Mouse (Mus musculus) adrenal gland, adult 8-10 months (tissue): ENCODE measurements around the gene Dnajb14. TPM values are rescaled to one million over a fixed set of nuclear protein-coding genes. Genes with fewer than 3 reads are reported as not detected.
"Not testable (repeated sequence)": the region's sequence is repeated elsewhere in the genome, so short reads cannot be mapped to it uniquely, and the experiment has no call there.

ENCODE experiments used
- DNase-seq: peaks from one replicate; pipeline ENCODE4 v3.0.0; 2022
- total RNA-seq, 4 experiments: library from RNA; stranded (reverse); gene quantifications; 2 replicates each; pipeline ENCODE4 v1.2.4; 2022

The Dnajb14 gene
- total RNA-seq, 4 experiments from 2014 or later = 21.1 to 29.1 (median 27.3) TPM

DNA sequence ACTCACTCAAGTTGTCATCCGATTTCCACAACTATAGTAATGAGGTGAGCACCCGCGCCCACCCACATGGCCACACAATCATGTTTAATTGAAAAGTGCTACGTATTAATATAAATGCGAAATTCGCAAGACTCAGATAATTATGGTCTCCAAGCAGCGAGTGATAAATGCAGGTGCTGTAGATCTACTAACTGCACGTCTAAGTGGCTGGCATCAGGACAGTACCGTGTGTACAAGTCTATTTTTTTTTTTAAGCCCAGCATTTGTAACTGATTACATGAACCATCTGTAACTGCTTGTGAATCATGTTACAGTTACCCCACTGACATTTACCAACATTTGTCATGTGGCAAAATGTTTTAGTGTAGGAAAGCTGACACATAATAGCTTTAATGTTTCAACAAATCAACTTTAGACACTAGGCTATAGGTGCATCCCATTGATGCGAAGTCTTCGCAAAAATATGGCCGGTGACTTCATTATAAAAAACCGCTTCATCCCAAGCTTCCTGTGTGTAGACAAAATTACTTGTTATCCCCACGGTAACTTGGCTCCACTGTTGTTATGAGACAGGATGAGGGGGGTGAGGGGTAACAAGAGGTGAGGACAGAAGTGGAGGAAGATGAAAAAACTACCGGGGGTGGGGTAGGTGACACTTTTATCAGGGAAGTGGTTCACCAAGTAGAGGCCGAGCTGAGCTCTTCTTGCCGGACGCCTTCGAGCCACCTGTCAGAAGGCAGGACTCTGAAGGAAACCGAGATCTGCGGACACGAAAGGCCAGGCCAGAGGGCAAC is 3.9 kb upstream of the Dnajb14 start:
- no peak for DNase-seq

DNA sequence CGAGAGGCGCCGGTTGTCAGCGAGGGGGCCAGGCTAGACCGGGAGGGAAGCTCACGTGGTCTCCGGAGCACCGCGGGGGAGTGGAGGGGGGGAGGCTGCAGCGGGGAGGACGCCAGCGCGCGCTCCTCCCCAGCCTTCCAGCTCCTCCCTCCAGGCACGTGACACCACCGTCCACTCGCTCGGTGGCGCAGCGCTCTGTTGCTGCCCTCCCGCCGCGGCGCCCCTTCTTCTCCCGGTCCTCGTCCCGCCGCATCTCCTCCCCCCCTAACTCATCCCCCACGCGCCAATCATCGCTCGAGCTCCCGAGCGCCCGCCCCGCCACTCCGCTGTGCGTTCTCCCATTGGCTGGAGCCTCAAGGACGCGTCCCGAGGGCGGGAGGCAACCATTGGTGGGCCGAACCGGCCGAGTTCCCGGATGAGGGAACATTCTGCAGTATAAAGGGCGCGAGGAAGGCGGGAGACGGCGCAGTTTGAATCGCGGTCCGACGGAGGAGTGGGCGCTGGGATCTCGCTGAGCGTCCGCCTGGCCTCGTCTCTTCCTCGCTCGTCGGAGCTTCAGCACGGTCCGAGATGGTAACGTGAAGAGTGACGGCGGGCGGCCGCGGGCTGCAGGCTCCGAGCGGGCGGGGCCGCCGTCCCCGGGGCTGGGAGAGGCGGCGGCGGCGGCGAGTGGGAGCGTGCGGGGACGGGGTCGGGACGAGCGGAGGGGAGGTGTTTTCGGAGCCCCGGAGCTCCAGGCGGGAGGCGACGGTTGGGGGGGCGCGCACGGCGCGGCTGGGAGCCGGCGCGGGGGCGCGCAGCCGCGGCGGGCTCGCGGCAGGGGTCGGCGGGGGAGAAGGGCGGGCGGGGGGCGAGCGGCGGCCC is 3.1 kb upstream of the Dnajb14 start, which contains the start of gene H2afz:
H2afz (plus strand) TSS at position 364 of the 864 bp plus-strand sequence.
- DNase-seq = peak; percentile 98

DNA sequence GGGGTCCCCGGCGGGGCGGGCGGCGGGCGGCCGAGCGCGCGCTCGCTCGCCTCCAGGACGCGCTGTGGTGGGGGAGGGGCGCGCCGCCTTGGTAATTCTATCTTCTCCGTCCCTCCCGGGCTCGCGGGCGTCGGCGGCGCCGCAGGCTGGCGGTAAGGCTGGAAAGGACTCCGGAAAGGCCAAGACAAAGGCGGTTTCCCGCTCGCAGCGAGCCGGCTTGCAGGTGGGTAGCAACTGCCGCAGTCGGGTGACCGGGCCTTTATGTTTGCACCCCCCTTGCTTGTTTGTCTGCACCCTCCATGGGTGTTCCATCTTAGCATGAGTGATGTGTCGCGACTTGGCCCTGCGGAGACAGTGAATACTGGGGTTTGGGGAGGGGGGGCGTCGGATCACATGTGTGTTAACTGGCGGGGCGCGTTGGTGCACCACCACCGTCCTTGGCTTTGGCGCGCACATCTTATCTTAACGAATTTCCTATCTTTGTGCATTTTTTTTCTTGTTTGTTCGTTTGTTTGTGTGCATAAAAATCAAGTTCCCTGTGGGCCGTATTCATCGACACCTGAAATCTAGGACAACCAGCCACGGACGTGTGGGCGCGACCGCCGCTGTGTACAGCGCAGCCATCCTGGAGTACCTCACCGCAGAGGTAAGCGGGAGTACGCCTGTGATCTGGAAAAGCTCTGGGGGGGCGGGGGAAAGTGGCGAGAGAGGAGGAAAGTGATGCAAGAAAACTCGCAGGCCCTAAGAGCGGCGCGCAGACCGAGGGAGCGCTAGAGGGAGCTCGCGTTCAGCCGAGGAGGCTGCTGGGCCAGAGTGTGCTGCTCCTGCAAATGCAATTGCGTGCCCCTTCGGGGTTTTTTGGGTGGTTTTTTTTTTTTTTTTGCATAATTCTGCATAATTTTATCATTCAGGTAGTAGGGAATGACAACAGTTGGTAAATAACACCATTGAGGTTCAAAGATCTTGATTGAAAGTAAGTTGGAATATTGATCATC is 2.2 kb upstream of the Dnajb14 start:
- peak; percentile 77 for DNase-seq

DNA sequence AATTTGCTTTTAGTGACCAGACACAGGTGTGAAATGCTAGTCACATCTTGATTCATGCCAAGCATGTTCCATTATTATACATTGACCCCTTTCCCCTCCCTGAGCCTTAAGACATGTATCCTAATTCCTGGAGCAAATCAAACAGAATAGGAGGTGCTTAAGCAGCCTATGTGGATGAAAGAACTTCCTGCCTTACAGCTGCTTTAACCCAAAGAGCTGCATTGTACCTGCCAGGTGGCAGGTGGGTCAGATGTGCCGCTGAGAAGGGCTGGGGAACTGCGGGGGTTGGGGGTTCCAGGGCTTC is 390 bp upstream of the Dnajb14 start:
- no peak for DNase-seq

DNA sequence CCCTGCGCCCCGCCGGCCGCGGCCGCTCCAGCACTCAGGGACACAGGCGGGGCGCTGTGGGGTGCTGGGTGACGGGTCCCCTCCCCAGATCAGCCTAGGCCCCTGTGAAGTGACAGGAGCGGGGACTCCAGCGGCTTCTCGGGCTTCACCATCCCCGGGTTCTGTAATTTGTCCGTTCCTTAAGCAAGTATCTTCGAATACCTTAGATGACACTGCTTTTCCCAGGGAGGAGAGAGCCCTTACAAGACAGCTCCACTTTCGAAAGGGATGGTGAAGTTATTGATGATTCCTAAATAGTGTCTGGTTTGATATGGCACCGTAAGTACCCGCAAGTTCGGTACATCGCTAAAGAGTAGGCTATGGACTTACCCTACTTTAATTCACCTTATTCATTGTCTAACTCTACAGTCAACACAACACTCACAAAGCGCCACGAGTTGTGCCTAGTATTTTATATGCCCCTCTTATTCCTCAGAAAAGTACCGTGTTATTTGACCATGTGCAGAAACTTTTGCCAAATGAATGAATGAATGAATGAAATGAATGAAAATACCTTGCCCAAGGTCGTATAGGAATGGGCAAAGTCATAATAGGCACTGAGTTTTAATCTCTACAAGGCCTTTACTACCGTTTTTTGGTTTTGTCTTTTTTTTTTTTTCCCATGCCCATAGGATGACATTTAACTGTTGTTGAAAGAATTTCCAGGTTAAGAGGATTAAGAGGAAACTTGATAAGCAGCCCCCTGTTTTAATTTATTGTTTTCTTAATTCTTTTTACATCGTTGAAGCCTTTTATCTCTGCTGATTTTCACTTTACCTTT is 829 bp downstream of the Dnajb14 start:
- DNase-seq = no peak

DNA sequence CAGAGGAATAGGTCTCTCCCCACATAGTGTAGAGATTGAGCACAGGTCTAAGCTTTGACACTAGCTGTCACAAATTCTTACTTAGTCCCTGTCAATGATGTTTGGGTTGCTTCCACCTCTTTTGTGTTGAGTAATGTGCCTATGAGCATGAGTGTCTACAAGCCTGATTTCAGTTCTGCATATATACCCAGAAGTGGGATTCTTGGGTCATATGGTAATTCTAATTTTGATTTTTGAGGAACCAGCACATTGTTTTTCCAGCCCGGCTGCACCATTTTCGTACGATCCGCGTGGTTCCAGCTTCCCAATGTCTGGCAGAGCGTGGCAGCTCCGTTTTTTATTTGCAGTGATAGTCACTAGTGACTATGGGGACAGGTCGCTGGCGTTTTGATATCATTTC is 1.9 kb downstream of the Dnajb14 start:
- no peak for DNase-seq

DNA sequence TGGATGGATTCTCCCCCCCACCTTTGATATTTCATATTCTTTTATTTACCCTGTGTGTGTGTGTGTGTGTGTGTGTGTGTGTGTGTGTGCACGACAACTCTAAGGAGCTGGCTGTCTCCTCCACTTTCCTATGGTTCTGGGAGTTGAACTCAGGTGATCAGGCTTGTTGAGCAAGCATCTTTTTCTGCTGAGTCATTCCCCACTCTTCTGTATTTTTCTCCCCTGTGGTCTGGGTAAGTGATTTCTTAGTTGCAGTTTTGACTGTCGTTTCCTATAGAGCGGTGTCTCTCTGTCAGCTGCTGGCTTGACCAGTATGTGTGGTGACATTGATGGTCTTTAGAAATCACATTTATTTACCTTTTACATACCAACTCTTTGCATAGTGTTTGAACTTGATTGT is 11.8 kb downstream of the Dnajb14 start:
- DNase-seq = no peak

DNA sequence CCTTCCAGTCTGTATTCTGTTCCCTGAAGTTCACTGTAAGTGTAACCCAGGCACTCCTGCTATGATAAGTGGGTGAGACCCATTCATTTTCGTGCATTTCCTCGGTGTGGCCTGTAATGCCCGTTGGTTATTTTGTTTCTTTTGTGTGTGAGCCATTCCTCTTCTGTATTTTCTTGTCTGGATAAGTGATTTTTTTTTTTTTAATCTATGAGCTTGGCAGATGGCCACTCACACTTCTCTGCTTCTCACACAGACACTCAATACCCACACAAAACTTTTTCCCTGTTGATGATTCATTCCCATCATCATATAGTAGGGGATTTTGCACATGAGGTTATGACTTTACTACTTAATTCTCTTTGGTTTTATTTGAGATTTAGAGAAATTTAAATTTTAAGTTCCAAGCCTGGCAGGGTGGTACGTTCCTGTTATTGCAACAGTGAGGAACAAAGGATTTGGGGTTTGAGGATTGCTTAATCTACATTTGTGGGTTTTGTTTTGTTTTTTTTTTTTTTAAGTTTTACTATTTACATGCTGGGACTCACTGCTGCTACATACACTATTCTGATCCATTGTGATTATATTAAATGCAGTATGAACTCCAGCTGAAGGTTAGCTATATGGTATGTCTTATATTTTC is 12.8 kb downstream of the Dnajb14 start:
- no peak for DNase-seq

DNA sequence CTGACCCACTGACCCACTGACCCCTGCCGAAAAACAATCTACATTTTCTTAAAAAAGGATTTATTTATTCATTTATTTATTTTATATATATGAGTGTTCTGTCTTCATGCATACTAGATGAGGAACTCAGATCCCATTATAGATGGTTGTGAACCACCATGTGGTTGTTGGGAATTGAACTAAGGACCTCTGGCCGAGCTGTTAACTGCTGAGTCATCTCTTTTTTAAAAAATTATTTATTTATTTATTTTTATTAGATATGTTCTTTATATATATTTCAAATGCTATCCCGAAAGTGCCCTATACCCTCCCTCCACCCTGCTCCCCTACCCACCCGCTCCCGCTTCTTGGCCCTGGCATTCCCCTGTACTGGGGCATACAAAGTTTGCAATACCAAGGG is 13.6 kb downstream of the Dnajb14 start:
- no peak for DNase-seq

DNA sequence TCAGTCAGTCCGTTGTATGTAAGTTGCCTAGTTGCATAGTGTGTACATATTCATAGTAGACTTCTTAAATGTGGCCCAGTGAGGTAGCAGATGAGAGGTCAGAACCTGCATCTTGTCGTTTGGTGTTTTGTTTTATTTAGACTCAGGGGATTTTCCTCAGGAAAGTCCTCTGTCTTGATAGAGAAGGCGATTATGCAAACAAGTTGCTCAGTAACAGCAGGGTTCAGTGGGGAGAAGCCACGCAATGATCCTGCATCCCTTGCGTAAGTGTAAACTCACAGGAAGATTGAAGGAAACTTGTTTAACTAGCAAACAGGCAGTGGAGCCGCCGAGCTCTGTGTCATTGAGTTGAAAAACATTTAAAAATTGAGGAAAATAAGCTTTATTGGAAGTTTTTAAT is 20.5 kb downstream of the Dnajb14 start:
- DNase-seq = no peak

DNA sequence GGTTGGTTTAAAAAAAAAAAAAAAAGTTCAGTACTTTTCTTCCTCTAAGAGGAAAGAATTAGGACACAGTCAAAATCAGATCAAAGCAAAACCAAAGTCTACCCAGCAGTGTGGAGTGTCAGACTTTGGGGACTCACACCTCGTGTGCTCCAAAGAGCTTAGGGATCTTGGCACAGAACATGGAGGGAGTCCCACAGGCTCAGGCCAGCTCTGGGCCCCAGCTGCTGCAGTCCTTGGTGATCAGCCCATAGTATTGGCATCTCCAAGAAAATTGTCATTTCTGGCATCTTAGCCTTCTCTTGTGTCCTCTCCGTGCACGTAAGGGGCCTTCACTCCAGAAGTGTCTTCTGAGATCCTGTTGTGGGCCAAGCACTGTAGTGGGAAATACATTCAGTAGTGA is 23.6 kb downstream of the Dnajb14 start:
- DNase-seq = no peak

DNA sequence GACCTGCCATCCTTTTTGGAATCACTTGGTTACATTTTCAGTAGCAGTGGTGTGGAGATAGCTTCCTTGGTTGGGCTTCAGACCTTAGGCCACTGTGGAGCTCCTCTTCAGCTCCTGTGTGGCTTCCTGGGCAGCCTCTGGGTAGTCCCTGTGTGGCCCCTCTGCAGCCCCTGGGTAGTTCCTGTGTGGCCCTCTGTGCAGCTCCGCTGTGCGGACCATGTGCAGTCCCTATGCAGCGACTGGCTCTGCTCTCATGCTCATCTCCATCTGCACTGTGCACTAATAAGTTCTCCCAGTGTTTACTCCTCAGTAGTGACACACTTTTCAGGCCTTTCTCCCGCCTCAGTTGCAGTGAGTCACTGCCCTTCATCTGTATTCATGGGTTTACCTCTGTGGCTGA is 24.6 kb downstream of the Dnajb14 start:
- no peak for DNase-seq

DNA sequence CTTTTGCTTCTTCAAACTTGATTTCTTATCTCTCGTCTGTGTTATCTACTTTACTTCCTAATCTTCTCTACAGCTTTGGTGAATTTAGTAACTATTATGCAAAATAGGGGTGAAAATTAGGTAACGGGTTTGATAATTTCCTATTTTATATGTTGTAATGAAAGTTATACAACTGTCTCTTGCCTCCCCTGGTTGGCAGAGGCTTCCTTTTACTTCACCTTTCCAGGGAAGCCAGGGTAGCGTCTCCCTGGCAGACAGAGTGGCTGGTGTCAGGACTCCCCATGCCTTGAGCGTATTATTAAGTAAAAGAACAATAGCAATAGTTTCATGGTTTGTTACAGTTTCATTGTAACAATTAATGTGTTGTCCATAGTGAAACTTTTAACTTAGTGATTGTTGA is 26.3 kb downstream of the Dnajb14 start:
- no peak for DNase-seq

DNA sequence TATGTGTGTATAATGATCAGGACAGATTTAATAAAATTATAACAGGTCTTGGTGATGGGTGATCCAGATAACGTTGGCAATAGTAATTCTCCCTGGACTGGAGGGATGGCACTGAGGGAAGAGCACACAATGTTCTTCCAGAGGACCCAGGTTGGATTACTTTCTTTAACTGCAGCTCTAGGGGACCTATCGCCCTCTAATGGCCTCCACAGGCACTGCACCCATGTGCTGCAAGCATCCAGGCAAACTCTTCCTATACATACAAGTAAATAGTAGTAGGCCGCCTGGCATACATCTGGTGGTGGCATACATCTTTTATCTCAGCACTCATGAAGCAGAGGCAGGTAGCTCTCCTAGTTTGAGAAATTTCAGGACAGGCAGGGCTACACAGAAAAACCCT is 27.7 kb downstream of the Dnajb14 start:
- no peak for DNase-seq

DNA sequence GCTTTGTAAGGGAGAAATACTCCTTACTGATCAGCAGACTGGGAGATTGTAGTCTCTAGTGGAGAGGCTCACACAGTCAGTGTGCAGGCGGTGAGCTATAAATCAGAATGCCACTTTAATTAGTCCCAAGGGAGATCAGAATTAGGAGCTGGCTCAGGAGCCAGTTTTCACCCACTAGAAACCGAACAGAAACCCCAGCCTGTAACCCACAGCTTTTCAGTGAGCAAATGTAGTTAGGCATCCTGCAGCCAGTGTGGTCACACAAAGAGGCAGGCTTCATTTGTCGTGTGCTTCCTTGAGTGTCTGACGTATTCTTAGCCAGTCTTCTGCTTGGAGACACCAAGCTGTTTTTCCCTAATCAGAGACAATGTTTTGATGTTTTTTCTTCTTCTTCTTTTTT is 28.9 kb downstream of the Dnajb14 start:
- no peak for DNase-seq

DNA sequence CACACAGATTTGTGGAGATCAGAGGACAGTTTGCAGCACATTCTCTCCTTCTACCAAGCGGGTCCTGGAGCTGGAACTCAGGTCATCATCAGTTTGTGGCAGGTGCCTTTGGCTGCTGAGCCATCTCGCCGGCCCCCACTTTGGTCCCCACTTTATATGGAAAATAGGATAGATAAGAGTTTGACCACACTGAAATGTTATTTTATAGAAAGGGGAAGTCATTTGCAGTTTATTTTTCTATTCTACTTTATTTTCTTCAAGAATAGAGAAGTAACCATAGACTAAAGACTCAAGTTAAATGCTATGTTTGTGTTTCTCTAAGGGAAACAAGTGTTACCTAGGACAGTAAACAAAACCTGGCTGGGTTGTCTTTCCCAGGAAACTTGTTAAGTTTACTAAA is 29.4 kb downstream of the Dnajb14 start:
- no peak for DNase-seq

DNA sequence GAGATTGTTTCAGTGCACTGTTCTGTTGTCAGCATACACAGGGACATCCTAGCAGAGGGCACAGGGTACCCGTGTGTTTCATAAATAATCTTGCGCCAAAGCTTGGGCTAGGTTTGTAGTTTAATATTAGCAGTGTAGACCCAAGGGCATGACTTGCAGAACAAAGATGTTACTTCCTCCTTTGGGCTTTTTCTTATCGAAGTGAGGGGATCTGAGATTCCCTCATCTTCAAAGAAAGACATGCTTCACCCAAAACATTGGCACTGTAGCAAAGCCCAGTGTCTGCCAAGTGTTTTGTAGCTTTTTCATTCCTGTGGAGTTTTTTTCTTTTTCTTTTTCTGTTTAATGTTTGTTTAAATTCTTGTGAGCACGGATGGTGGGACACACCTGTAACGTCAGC is 30.2 kb downstream of the Dnajb14 start:
- DNase-seq = no peak

DNA sequence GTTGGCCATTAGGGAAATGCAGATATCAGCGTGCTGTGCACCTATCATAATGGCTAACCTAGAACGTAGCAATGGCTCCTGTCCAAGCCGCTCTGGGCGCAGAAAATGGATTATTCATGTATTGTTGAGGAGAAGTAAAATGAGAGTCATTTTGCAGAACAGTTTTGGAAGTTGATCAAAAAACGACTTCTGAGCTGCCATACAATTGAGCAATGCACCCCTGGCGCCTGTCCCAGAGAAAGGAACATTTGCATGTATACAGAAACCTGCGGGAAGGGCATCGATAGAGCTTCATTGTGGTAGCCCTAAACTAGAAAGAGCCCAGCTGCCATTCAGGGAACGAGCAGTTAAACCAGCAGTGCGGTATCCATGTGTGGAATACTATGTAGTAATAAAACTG is 32.7 kb downstream of the Dnajb14 start:
- no peak for DNase-seq

DNA sequence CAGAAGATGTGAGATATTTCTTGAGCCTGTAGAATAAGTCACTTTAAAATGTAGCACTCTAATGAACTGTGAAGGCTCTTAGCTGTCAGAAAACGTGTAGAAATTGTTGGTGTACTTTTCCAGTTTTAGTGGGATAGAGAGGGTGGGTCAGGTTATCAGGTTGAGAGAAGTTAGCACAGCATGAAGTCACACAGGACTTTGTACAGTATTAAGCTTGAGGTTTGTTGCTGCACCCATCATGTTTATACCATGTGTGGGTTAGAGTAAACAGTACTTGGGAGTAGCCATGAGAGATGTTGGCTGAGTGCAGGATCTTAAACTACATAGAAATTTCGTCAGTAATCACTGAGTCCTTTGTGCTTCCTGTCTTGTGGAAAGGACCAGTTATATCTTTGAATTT is 45.6 kb downstream of the Dnajb14 start:
- DNase-seq = no peak

DNA sequence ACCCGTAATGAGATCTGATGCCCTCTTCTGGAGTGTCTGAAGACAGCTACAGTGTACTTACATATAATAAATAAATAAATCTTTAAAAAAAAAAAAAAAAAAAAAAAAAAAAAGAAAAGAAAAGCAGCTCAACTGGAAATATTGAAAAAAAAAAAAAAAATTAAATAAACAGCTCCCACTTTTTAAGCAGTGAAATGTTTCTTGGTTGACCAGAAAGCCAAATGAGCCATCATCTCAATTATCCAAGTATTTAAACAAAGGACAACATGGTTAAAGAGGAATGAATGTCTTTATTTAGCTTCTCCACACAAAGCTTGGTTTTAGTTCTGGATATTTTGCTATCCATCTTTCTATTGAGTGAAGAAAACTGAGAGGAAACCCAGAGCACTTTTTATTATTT is 47.1 kb downstream of the Dnajb14 start:
- not testable (repeated sequence) for DNase-seq

DNA sequence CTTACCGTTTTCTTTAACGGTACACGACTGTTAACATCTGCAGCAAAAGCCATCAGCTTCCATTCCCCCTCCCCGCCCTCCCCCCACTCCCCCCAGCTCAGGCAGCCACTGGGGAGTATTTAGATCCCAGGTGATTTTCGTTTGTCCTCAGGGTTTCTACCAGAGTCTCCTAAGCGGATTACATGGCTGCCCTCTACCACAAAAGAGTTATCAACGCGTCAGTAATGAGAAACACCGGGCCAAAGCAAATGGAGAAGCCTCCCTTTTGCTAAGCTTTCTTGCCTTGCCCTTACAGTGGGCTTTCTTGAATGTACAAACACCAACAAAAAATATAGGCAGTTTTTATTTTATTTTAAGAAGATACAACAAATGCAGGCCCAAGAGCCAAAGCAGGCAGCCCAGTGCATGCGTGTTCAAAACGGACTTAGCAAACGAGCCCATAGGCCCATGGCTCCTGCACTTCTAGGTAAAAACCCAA is 50.3 kb downstream of the Dnajb14 start:
- DNase-seq = no peak
